Mouse (Mus musculus) urinary bladder, postnatal 36 days (tissue): ENCODE results near the gene Zscan4-ps3.
"Not testable (repeated sequence)": the region's sequence is repeated elsewhere in the genome, so short reads cannot be mapped to it uniquely, and the experiment has no call there.

Experiments
- DNase-seq, 2 experiments: peaks; one replicate each; pipeline ENCODE4 v3.0.0; 2022; ENCODE audit warnings: low spot score in 2 of 2, mixed read lengths in 1 of 2

Gene Zscan4-ps3

GRCm38 (mm10) chr7:11609008-11609407 lies at the start of gene Zscan4-ps3:
Gene Zscan4-ps3 (plus strand): TSS chr7:11609308.
- not testable (repeated sequence) for DNase-seq

GRCm38 (mm10) chr7:11617082-11617481 lies 8.0 kb downstream of the Zscan4-ps3 start:
- DNase-seq: not testable (repeated sequence)
